Mouse (Mus musculus) lung, embryonic 14.5 days (tissue): ENCODE measurements around the gene Tmc5. TPM values are rescaled to one million over a fixed set of nuclear protein-coding genes. Genes with fewer than 3 reads are reported as not detected.

Source experiments
- ATAC-seq: fragments of 200-750 bp; cut with Nextera tagmentation; 2 replicates; pipeline ENCODE4 v1.8.0; 2017; ENCODE audit warnings: mild to moderate bottlenecking, moderate TSS enrichment, moderate library complexity; ENCODE audit not compliant: insufficient read depth
- DNase-seq: peaks from one replicate; pipeline ENCODE4 v3.0.0-alpha.2; 2015
- H3K27ac ChIP-seq: fragments of 300-500 bp; sonication (generic); 2 replicates; pipeline ENCODE4 v1.5.1; 2014; ENCODE audit warnings: low read depth, mild to moderate bottlenecking, moderate library complexity
- H3K27me3 ChIP-seq: fragments of 300-500 bp; sonication (generic); 2 replicates; pipeline ENCODE4 v1.6.1; 2014; ENCODE audit warnings: low read length, control low read depth; ENCODE audit not compliant: insufficient read depth
- H3K36me3 ChIP-seq: fragments of 300-500 bp; sonication (generic); 2 replicates; pipeline ENCODE4 v1.6.1; 2014; ENCODE audit warnings: control low read depth; ENCODE audit not compliant: insufficient read depth
- H3K4me1 ChIP-seq: fragments of 300-500 bp; sonication (generic); 2 replicates; pipeline ENCODE4 v1.6.1; 2014; ENCODE audit warnings: antibody characterized with exemption, control low read depth; ENCODE audit not compliant: insufficient read depth
- H3K4me2 ChIP-seq: fragments of 300-500 bp; sonication (generic); 2 replicates; pipeline ENCODE4 v1.6.1; 2014; ENCODE audit warnings: mild to moderate bottlenecking
- H3K4me3 ChIP-seq: fragments of 300-500 bp; sonication (generic); 2 replicates; pipeline ENCODE4 v1.5.1; 2014; ENCODE audit warnings: low read depth, low read length
- H3K9ac ChIP-seq: fragments of 300-500 bp; sonication (generic); 2 replicates; pipeline ENCODE4 v1.6.1; 2014
- H3K9me3 ChIP-seq: fragments of 300-500 bp; sonication (generic); 2 replicates; pipeline ENCODE4 v1.6.1; 2016; ENCODE audit warnings: low read depth, low read length, control low read depth
- CTCF ChIP-seq: IDR thresholded peaks from 2 replicates; pipeline ENCODE4 v1.5.1; 2016; ENCODE audit warnings: antibody characterized with exemption, low read depth
- WGBS: fragments of 180-500 bp; shearing (Covaris S2); extraction: QIAGEN DNeasy Blood & Tissue Kit; methylation state at CpG from one replicate; pipeline ENCODE4 v1.1.7; 2014; 5-methylcytosine and 5-hydroxymethylcytosine counted together
- polyA plus RNA-seq: library from polyadenylated mRNA; unstranded; fragments of >200 nt; fragmentation: Nextera tagmentation; extraction: Ambion mirVana; gene quantifications from 2 replicates; pipeline ENCODE4 v1.2.1, GENCODE M21; 2014

Gene Tmc5
- polyA plus RNA-seq, 1 experiment from 2014 or later = 0.08 TPM

DNA sequence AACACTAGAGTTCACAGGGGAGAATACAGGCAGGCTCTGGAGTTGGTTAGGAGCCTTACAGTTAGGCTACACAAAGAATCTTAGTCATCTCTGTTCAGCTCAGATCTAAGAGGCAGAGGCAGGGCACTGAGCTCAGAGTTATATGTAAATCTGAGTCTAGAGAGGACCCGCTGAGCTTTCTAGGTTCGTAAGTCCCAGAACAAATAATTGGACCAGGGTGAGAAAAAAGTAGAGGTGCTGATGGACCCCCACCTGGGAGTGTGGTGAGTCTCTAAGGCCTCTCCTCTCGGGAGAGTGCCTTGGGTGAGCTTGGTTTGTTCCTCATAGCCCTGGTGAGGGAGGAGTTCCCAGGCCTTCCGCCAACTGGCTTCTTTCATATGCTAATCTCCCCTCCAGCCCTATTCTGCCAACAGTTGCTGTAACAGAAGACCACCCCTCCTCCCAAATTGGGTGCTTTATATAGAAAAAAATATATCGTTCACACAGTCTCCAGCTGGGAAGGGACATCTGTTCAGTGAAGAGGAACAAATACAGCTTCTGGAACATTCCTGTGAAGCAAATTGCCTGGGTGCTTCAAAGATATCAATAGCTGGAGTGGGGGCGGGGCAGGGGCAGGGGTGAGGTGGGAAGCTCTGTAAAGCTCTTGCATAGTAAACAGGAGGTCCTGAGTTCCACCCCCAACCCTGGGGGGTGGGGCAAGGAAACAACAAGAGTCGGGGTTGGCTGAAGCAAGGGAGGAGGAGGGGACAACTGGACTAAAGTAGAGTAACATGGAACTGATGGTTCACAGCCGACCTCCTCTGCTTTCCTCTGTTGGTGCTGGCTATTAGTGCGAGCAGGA, 3.3 kb upstream of the Tmc5 start:
- H3K4me2 ChIP-seq = peak overlapping the region; percentile 0; the same call in 1 of the 2 replicates
- 14% methylated on average over 9 of the region's 9 CpGs for WGBS
- H3K4me1 ChIP-seq = no peaks in the 10 kb centered on the region; the same call in 1 of the 2 replicates
- no peaks in the 10 kb centered on the region for H3K9me3 ChIP-seq
- TF ChIP-seq CTCF = no peak
- ATAC-seq (peak; percentile 59), DNase-seq (peak; percentile 62)
- no peak overlapping the region for H3K27ac ChIP-seq
- no peak overlapping the region for H3K4me3 ChIP-seq
- H3K36me3 ChIP-seq = no peaks in the 10 kb centered on the region
- H3K27me3 ChIP-seq = peaks cover 29% of the 10 kb centered on the region
- no peak overlapping the region for H3K9ac ChIP-seq

GRCm38 (mm10) chr7:118594611-118595010, 2.5 kb upstream of the Tmc5 start:
- Histone ChIP-seq H3K4me1 (no peaks in the 10 kb centered on the region; the same call in 1 of the 2 replicates), H3K36me3 (no peaks in the 10 kb centered on the region), H3K27me3 (peaks cover 29% of the 10 kb centered on the region), H3K27ac (no peak overlapping the region), H3K9ac (no peak overlapping the region), H3K4me2 (peak overlapping the region; percentile 53; the same call in 1 of the 2 replicates), H3K9me3 (no peaks in the 10 kb centered on the region), H3K4me3 (no peak overlapping the region)
- DNase-seq (no peak), ATAC-seq (no peak)
- 28% methylated on average over 10 of the region's 10 CpGs for WGBS
- TF ChIP-seq CTCF = no peak

DNA sequence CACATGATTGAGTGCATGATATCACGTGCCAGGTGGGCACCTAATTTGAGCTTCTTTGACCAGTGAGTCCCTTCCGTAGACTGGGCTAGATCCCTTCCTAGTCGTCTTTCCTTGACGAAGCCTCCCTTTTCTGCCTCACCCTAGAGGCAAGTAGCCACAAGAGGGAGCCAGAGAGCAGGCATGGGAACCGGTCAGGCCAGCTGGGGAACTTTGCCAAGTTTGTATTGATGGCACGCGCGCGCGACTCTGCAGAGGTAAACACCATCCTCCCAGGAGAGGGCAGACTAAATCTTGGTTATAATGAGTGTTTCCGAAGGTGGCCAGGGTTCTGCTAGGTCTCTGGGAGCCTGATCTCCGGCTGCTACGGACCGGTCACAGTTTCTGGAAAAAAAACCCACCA, 1.9 kb upstream of the Tmc5 start:
- no peak overlapping the region for H3K4me3 ChIP-seq
- H3K27me3 ChIP-seq = peaks cover 29% of the 10 kb centered on the region
- H3K36me3 ChIP-seq = no peaks in the 10 kb centered on the region
- no peaks in the 10 kb centered on the region for H3K9me3 ChIP-seq
- peak; percentile 100 for TF ChIP-seq CTCF
- H3K27ac ChIP-seq = no peak overlapping the region
- H3K4me2 ChIP-seq = peak overlapping the region; percentile 53
- ATAC-seq (peak; percentile 48; the same call in 1 of the 2 replicates), DNase-seq (peak; percentile 98)
- no peaks in the 10 kb centered on the region; the same call in 1 of the 2 replicates for H3K4me1 ChIP-seq
- H3K9ac ChIP-seq = no peak overlapping the region
- 1% methylated on average over 14 of the region's 14 CpGs for WGBS

DNA sequence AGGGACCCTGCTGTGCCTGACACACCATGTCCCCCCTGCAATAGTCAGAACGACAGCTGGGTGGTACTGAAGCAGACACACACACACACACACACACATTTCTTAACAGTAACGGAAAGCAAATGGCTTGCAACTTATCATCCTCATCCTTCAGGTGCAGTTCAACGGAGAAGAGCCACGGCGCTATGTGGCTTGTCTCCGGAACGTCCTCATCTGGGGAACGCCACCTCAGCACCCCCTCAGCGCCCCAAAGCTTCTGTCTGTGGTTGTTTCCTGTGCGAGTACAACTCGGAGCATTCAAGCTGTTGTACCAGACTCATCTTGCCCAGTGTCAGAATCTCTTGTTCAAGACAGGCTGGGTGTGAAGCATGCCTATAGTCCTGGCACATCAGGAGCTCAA, 826 bp upstream of the Tmc5 start:
- ATAC-seq = no peak
- DNase-seq = no peak
- Histone ChIP-seq H3K36me3 (no peaks in the 10 kb centered on the region), H3K4me3 (no peak overlapping the region), H3K9ac (no peak overlapping the region), H3K9me3 (no peaks in the 10 kb centered on the region), H3K27me3 (peaks cover 29% of the 10 kb centered on the region), H3K4me1 (no peaks in the 10 kb centered on the region; the same call in 1 of the 2 replicates), H3K27ac (no peak overlapping the region), H3K4me2 (no peak overlapping the region)
- no peak for TF ChIP-seq CTCF
- WGBS = 75% methylated on average over 11 of the region's 11 CpGs

- no peak for TF ChIP-seq CTCF
- Histone ChIP-seq H3K36me3 (no peaks in the 10 kb centered on the region), H3K9me3 (no peaks in the 10 kb centered on the region), H3K27ac (no peak overlapping the region), H3K27me3 (peaks cover 29% of the 10 kb centered on the region), H3K4me3 (no peak overlapping the region), H3K4me2 (no peak overlapping the region), H3K9ac (no peak overlapping the region), H3K4me1 (no peaks in the 10 kb centered on the region)
- 72% methylated on average over 12 of the region's 12 CpGs for WGBS
- ATAC-seq (no peak), DNase-seq (no peak)
Observed at GRCm38 (mm10) chr7:118599954-118600631, 3.0 kb downstream of the Tmc5 start.

DNA sequence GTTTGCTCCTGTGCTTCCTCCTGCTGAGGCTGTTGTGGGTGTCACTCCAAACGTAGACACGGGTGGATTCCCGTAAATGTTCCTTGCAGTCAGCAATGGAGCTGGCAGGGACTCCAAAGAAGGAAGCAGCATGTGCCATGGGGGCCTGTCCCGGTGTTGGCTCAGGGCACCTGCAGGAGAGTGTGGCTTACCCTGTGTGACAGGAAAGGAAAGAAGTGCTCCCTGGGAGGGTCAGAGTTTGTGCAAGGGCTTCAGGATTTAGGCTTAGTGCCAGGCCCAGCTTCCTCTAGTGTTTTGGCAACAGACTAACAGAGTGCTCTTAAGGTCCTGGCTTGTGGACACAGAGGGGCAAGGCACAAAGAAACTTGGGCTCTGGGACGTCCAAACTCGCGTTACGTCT, 7.7 kb downstream of the Tmc5 start:
- no peak overlapping the region for H3K4me3 ChIP-seq
- no peaks in the 10 kb centered on the region for H3K36me3 ChIP-seq
- no peaks in the 10 kb centered on the region for H3K4me1 ChIP-seq
- ATAC-seq (no peak), DNase-seq (peak; percentile 37)
- WGBS = 71% methylated on average over 8 of the region's 8 CpGs
- no peaks in the 10 kb centered on the region for H3K9me3 ChIP-seq
- no peak overlapping the region for H3K27ac ChIP-seq
- no peak overlapping the region for H3K9ac ChIP-seq
- no peak overlapping the region for H3K4me2 ChIP-seq
- H3K27me3 ChIP-seq = no peaks in the 10 kb centered on the region
- TF ChIP-seq CTCF = no peak

- no peak overlapping the region for H3K27ac ChIP-seq
- H3K36me3 ChIP-seq = no peaks in the 10 kb centered on the region
- no peaks in the 10 kb centered on the region for H3K4me1 ChIP-seq
- 81% methylated on average over 7 of the region's 7 CpGs for WGBS
- DNase-seq (no peak), ATAC-seq (no peak)
- no peak overlapping the region for H3K4me3 ChIP-seq
- no peaks in the 10 kb centered on the region for H3K9me3 ChIP-seq
- no peak overlapping the region for H3K4me2 ChIP-seq
- no peak for TF ChIP-seq CTCF
- H3K9ac ChIP-seq = no peak overlapping the region
- H3K27me3 ChIP-seq = no peaks in the 10 kb centered on the region
Observed at GRCm38 (mm10) chr7:118609815-118610214, 12.7 kb downstream of the Tmc5 start.
